Mouse (Mus musculus) c-Kit-positive CD71-positive TER-119-positive erythroid progenitor cells, embryonic 14.5 days (primary cell): ENCODE measurements around the gene Gm49336.

Experiments
- DNase-seq: peaks from one replicate; pipeline ENCODE4 v3.0.0-alpha.2; 2013; ENCODE audit warnings: low spot score

The Gm49336 gene

DNA sequence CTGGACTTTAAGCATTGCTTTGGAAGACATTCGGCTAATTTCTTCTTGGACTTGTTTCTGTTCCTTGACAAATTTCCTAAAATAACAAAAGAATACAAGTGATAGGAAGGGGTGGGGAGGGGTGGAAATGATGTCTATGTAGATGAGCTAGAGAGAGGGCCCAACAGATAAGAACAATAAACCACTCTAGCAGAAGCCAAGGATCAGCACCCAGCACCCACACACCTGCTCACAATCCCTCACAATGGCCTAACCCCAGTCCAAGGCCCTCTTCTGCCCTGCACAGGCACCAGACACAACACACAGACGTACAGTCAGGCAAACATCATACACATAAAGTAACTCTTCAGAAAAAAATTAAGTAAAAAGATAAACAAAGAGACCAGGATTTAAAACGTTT is 12.8 kb downstream of the Gm49336 start:
- DNase-seq, result no peak

DNA sequence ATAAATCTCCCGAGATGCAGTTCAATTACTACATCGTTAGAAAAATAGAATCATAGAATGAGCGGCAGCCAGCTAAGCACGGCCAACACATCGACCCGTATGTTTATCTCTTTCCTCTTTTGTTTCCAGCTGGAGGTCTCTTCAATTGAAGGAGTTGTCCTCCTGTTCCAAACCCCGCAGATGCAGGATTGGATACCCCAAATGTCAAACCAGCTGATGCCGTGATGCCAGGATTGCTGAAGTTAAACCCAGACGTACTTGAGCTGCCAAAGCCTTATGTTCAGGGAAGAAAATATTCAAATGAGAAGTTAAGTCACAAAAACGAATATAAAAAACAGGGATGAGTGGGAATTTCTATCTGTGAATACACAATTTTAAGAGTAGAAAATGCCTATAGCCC is 31.4 kb downstream of the Gm49336 start:
- DNase-seq, result no peak

DNA sequence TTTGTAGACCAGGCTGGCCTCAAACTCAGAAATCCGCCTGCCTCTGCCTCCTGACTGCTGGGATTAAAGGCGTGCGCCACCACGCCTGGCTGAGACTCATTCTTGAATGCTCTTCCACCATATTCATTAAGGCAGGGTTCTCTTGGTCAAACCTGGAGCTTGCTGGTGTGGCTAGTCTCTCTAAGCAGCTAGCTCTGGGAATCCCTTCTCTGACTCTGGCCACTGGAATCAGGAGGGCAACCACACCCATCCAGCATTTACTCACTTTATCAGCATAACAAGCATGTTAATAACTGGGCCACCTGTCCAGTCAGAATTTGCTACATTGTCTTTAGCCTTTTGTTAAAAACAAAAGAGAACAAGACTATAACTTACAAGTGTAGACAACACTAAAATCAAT is 33.7 kb downstream of the Gm49336 start:
- DNase-seq, result no peak

DNA sequence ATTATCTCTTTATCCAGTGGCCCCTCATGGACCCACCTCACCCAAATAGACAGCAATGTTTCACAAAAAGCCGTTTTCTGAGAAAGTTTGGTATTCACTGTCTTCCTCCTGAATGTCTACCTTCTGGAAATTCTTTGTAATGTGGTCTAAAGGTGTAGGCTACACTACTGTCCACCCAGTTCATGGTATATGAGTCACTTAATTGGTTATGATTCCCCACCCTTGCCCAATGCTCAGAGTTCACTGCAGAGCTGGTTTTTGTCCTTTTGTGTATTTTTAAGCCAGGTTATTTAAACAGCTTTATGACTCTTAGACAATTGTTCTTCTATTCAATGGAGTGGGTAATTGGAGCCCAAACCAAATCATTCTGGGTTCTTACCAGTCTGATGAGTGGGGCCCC is 35.2 kb downstream of the Gm49336 start:
- no peak for DNase-seq

DNA sequence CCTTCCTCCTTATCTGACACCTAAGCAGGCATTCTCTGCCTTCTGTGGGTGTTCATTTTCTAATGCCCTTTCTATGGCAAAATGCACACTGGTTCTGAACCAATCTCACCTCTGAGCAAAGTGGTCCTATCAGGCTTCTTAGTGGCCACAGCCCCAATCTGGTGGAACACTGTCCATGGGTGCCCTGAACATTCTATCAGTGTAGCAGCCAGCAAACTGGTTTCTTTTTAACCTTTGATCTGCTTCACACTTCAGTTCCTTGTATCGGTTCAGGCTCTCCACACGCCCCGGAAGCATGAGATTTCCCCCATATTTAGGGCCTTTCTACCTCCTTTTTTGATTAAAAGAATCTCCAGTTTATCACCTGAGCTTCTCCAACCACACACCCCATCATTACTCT is 36.3 kb downstream of the Gm49336 start:
- no peak for DNase-seq

DNA sequence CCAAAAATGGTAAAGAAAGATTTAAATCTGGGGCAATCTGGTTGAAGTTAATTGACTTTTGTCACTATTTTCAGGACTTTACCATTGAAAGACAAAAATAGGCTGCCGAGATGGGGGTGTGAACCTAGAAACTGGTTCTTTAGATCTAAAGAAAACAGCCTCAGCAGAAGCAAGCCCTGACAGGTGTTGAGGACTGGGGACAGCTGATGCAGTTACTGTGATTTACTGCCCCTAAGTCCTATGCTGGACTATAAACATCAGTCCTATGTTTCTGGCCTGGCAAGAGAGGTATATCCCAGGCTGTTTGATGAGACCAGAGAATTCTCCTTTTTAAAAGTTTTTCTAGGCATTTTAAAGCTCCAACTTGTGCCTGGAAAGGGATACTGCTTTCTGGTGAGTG is 37.3 kb downstream of the Gm49336 start:
- DNase-seq, result no peak

DNA sequence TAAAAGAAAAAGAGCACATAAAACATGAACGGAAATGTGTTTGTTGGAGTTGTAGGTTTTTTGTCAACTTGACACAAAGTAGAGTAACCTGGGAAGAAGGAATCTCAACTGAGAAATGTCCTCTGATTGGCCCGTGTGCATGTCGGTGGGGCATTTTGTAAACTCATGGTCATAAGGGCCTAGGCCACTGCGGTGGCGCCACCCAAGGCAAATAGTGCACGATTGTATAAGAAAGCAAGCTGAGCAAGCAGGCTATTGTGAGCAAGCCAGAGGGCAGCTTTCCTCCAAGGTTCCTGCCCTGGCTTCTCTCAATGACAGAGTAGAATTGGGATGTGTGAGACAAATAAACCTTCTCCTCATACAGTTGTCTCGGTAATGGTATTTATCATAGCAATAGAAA is 42.1 kb downstream of the Gm49336 start:
- DNase-seq, result no peak

DNA sequence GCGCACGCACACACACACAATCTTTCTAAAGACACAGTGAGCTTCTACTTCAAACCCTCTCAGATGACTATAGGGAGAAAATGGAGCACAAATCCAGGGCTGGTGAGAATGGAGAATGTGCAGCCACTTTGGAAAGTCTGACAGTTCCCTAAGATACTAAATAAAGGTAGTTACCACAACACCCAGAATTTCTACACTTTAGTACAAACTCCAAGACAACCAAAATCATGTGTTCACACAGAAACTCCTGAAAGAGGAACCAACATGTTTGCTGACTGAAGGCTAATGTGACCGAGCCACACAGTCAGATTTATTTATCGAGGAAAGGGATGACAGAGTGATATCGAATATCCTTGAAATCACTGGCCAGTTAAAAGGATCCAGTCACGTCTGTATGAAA is 46.3 kb downstream of the Gm49336 start:
- no peak for DNase-seq

DNA sequence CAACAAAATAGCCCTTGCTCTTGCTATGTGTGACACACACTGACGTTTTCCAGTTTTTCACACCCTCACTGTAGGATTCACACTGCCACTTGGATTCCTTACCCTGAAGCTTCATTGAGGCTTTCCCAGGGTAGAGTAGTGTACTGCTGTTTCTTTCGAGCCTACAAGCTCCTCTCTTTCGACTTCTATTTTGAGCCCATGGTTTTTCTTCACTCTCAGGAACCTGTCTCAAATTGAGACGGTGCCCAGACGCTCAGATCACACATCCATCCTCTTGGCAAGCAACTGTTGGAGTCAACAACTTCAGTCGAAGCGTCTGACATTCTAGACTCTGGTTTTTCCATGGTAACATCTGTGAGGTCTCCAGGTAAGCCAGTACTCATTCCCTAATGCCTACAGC is 54.4 kb downstream of the Gm49336 start, which contains the start of gene Atp8a2:
TSS of gene Atp8a2 (minus strand) at position 296 of the 400 bp plus-strand sequence.
- DNase-seq, result no peak

DNA sequence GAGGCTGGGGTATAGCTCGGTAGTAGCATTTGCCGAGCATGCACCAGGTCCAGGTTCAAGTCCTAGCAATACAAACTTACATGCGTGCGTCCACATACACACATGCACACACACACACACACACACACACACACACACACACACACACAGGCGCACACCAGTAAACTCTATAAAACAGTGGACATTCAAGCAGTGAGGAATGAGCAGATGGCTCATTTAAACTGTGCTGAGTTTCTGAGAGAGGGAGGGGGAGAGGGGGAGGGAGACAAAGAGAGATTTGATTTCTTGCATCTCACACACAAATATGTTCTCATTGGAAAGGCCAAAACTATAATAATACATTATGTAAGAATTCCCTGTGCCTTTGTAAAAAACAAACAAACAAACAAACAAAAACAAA is 55.3 kb downstream of the Gm49336 start:
- no peak for DNase-seq

DNA sequence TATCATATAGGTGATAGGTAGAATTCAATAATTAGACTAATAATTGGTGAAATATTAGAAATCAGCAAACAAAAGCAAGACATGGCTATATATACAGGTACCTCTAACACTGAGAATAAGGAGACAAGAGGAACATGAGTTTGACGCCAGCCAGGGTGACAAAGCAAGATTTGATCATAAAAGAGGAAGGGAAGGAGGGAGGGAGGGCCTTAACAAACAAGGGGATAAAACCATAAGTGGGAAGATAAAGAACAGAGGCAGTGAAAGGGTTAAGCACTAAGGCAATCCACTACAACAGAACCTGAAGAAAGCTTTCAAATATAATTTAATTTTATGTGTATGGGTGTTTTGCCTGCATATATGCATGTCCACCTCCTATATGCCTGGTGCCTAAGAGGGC is 56.7 kb downstream of the Gm49336 start:
- DNase-seq, result no peak

DNA sequence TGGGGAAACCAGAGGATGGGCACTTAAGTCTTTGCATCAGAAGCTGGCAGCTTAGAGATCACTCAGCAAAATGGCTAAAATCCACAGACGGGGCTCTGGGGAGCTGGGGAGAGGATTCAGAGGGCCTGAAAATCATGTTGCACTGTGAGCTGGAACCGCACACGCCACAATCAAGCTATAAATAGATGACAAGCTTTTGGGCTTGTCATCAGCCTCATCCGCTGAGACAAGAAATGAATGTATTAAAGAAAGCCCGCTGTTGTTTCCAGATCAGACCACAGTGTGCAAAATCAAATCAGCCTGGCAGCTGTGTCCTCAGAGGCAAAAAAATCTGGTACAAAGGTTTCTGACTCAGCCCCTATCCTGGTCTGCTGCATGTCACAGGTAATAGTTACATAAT is 61.5 kb downstream of the Gm49336 start:
- DNase-seq, result no peak

DNA sequence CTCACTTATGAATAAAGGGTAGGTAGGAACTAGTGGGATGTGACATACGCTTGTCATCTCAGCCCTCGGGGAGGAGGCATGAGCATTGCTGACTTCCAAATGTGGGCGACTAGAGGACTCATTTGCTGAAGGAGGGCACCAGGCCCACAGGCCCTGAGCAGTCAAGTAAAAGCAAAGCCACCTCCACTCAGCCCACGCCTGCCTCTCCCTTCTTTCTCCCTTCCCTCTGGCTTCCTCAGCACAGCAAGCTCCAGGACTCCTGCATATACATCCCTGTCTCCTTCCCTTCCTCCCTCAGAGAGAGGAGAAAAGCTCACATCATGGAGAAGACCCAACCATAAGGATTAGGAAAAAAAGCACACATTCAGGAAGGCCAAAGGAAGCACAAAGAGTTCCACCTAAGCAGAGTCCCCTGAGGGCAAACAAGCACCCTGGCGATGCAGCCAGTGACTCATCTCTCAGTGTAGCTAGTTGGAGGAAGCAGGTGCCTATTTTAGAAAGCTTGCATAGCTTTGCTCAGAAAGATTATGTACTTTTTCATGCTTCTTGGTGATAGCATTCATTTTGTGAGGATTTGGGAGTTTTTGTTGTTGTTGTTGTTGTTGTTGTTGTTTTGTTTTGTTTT is 63.0 kb downstream of the Gm49336 start:
- no peak for DNase-seq

DNA sequence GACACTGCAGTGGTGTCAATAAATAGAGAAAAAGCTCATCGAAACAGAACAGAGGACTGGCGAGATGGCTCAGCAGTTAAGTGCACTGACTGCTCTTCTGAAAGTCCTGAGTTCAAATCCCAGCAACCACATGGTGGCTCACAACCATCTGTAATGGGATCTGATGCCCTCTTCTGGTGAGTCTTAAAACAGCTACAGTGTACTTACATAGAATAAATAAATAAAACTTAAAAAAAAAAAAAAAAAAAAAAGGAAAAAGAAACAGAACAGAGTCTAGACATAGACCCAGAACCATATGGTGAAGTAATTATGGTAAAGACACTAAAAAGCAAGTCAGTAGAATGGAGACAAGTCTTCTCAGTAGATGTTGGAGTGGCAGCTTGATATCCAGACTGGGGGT is 70.0 kb downstream of the Gm49336 start:
- DNase-seq, result no peak

DNA sequence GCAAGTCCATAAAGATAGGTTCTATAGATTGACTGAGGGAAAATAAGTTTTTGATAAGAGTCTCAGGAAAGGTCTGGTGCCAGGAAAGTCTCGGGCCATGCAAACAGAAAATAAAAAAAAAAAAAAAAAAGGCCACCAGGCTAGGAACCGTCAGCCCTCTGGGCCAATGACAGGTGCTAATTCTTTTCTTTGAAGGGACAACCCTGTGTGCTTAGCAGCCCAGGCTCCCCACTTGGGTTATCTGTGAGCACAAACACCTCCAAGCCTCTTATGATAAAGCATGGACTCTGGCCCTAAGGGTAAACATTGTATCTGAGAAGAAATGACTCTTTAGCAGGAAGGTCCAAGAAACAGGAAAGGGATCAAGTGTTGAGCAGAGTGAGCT is 72.7 kb downstream of the Gm49336 start:
- no peak for DNase-seq

DNA sequence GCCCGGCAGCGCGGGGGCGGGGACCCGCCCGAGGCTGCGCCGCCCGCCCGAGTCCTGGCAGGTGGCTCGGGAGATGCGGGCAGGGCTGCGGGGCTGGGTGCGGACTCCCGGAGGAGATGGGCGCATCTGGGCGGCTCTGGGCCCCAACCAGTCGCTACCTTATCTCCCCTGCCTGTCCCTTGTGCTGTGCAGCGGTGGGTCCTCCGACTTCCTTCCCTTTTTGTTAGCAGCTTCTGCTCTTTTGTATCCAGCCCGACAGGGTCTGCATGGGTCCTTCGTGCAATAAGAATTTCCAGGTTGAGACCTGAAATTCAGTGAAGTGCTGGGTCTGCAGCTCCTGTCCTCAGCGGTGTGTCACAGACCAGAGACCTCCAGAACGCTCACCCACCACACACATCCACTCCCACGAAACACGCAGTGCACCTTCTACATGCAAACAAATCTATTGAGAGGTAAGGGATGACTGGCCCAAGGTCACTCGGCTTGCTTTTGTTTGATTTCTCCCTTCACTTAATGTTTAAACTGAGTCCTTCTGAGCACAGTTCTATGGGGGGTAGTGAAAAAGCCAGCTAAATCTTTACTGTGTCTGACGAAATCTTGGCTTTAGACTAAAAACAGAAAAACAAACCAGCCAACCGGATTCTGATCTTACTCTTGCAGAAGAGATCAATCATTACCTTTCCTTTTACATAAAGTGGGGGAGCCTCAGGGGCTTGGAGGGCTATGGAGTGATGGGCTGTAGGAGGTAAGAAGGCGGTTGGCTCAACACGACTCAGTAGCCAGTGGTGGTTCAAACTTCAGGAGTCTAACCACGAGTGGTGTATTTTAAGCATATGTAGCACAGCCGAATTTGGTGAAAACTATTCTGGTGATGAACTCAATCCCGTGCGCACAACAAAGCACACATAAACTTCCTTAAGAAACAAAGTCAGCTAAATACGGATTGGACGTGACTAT is 73.4 kb downstream of the Gm49336 start:
- no peak for DNase-seq

DNA sequence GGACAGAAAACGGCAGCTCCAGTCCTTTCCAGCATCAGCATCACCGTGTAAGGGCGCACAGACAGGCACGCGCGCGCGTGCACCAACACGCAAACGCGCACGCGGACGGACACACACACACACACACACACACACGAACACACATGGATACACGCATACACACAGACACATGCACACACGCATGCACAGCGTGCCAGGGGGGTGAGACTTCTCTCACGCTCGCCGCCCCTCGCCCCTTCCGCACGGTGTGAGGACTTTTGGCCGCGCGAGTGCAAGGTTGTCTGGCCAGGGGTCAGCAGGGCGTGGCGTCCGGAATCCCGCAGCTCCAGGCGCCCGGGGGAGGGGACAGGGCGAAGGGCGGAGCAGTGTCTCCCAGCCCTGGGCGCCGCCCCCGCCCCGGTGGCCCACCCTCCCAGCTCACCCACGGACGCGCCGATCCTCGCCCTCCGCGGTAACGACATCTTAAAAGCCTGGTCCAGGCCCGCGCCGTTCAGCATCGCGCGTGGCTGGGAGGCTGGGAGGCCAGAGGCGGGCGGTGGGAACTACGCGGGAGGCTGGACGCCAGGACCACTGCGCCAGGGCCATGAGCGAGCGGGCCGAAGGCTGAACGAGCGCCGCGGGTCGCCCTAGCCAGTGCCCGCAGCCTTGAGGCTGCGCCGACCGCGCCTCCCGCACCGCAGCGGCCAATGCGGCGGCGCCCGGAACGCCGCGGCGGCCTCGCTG is 74.3 kb downstream of the Gm49336 start:
- DNase-seq, result no peak

DNA sequence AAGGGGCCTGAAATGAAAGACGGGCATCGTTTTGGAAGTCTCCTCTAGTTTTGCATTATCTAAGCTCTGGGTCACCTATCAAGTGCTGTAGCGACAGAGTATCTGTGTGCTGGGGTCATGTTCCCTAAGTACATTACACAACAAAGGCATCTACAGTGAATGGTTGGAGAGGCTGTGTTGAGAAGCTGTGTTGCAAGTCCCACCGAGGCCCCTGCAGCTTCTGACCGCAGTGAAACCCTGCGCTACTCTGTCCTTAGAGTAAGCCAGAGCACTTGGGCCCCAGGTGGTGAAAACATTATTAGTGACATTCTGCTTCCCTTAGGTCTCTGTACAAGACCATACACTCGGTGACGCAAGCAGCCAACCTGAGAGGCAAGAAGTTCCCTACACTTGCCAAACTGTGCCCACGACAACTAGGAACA is 74.8 kb downstream of the Gm49336 start:
- DNase-seq, result no peak

DNA sequence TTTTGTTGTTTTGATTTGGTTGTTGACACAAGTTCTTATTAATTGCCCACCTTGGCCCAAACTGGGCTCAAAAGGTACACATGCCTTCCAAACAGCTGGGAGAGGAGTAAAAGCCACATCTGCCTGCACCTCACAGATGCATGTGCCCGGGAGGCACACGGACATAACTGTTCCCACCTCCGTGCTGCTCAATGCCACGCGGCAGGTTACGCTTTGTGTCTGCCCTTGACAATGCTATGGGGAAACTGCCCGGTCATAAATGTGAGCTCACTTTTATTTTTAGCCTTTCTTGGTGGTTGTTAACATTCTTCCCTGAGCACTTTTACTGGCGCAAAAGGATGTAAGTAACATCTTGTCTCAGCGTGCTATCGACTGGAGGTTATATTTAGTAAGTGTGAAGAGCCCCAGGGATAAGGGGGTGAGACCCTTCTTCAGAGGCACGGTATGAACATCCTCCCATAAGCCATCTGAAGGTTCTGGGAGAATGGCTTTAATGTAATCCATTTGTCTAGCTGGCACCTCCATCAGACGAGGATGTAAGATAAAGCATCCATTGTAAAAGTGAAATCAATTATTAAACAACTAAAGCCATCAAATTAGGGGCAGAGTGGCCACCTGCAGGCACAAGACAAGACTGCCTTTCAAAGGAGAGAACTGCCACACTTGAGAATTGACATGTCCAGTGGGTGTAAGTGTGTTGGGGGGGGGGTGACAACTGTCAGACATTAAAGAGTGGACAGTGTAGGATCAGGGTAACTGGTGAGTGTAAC is 78.8 kb downstream of the Gm49336 start:
- DNase-seq, result no peak

DNA sequence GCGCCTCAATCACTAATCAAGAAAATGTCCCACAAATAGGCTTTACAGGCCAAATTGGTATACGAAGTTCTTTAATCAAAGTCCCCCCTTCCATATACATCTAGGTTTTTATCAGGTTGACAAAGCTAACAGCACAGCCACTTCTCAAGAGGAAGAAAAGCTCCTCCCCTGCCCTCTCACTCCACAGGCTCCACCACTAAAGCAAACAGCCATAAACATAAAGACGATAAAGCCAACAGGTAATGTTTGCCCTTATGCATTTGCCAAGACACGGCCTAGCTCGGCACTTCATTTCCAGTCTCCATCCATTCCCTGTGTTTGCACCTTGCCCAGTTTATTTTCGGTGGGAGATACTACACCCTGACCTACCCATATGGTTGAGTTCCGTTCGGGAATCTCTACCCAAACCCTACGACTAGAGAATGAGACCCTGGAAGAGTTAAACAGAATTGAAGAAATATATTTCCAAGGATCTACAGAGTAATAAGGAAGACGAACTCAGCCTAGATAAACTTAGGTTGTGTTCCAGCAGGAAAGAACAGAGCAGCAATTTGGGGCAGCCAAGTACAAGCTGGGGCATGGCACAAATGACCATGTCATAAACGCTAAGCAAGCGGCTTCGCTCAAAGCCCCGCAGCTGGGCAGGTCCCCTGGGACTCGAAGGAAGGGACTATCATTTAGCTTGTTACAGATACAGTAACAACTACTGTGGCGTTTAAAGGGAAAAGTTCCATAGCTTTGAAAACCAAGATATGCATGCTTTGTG is 80.3 kb downstream of the Gm49336 start:
- DNase-seq, result no peak

DNA sequence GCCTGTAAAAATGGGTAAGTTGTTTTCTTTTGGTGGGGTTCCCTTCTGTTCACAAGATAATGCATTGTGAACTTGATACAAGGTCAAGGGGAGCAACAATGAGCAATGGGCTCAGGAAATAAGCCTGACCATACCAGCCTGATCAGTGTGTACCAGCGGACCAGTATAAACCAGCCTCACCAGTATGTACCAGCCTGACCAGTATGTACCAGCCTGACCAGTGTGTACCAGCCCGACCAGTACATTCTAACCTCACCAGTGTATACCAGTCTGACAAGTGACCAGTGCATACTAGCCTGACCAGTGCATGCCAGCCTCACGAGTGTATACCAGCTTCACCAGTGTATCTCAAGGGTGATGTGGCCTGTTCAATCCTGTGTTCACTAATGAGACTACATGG is 87.9 kb downstream of the Gm49336 start:
- DNase-seq, result no peak
